Mouse (Mus musculus): Measurements from ENCODE around the gene 2210016F16Rik. TPM values are rescaled to one million over a fixed set of nuclear protein-coding genes. Genes with fewer than 3 reads are reported as not detected.

Gene 2210016F16Rik
- polyA plus RNA-seq (2015; fragmentation: Nextera tagmentation; extraction: Ambion mirVana), result 20.4 and 21.0 TPM in 2 replicates

DNA sequence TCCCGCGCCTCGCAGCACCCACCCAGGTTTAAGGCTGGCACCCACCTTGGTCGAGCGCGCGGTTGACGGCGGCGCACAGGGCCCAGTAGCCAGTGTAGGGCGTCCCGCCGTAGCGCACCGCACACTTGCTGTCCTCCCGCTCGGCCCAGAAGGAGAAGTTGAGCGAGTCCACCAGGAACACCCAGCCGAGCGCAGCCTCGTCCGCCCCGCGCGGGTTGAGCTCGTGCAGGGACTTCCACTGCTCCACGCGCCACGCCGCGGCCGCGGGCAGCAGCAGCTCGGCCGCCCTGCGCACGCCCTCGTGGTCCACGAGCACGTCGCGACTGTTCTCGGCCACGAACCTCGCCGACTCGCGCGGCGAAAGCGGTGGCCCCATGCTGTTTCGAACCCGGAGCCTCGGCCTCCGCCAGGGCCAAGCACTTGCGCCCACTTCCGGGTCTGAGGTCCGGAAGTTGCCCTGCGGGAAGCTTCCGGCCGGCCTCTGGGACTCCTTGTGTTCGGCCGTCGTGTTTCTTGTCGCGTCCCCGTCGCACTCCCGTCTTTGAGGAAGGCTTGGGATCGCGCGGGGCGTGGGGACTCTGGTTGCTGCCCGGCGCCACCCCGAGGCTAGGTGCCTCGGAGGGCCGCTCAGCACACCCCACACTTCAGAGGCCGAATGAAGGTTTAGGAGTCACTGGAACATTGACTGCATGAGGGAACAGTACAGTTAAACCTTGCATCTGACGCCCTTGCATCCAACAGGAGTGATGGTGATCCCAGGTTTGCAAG, at the start of gene 2210016F16Rik:
Gene 2210016F16Rik (minus strand): TSS at position 447 of the 768 bp plus-strand sequence.

DNA sequence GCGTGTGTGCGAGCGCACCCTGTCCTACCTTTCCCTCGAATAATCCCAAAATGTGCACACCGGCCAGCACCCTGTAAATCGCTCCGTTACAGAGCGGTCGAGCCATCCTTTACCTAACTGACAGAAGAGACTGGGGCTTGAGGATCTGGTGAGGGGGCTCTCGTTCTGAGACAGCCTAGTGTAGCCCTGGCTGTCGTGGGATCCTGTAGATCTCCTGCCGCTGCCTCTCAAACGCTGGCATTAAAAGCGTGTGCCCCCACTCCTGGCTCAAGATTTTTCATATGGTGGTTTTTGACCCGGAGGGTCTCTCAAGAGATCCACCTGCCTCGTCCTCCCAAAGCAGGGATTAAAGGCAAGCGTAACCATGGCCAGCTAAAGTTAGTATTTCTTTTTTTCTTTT, 18.2 kb upstream of the 2210016F16Rik start, which contains the start of gene Hnrnpk:
Gene Hnrnpk (minus strand): TSS at position 101 of the 400 bp plus-strand sequence.

DNA sequence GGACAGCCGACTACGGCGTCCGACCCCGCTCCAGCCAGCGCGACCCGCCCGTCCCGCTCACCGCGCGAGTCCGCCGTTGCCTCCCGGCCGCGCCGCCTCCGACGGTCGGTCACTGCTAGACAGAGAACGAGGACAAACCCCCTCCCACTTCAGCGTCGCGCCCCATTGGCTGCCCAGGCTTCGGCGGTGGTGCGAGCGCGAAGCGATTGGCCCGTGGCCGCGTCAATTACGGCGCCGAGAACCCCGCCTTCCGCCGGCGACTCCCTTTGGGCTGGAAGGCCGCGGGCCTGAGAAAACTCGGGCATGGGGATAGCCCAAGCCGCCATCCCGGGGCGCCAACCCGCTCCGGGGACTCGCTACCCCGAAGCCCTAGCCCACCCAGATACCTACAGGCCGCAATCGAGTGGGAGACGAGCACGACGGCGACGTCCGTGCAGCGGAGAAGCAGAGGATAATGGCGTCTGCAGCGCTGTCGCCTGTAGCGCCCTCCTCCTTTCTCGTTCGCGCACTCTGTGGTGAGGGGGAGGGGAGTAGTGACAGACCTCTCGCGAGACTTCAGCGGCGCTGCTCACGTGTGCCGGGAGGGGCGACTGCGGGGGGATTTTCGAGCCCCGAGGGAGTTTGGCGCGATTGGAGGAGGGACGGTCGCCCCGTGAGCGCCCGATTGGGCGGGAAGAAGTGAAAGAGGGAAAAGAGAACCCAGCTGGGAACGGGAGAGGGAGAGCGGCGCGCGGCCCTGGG, 17.1 kb upstream of the 2210016F16Rik start, which contains the start of gene Rmi1:
Gene Rmi1 (plus strand): TSS at position 246 of the 741 bp plus-strand sequence.

DNA sequence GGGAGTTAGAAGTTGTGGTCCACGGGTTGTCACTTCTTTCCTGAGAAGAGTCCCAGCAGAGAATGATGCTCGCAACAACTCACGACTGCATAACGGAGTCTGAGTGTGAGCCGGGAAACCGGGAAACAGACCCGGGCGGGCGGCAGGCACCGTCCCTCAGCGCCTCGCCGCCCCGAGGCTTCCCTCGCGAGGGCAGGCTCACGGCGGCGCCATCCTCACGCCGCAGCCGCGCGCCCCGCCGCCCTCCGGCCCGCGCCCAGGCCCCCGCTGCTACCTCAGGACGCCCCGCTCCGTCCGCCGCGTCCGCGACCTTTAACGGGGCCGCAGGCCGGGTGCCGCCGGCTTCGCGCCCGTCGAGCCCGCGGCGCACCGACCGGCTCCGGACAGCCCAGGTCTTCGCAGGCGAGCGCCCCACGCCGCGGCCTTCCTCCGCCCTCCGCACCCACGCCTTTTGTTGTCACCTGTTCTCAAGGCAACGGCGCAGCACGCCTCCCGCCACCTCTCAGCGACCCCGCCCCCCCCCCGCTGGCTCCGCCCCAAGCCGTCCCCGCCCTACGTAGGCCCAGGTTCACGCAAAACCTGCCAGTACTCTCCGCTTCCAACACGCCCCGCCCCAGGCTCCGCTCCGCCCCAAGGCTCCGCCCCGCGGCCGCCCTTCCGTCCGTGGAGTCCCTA, 26.3 kb downstream of the 2210016F16Rik start, which contains the start of gene Kif27:
Gene Kif27 (minus strand): TSS at position 494 of the 675 bp plus-strand sequence.

MicroRNA genes within 50 kb of the gene (microRNA counts, 519-probe panel; counts per million panel counts)
- 3,981 counts per million, percentile 32 among the panel's probes with 10 or more counts for microRNA mmu-miR-7a

Small RNA genes within 50 kb of the gene (microRNA-seq; reads per million reads assigned to microRNA genes)
- gene Mir7-1, result 288 reads per million, percentile 60 among the genes with 10 or more reads in this experiment

Other genes starting within 250 kb of the 2210016F16Rik start
- gene Idnk, start 227.6 kb downstream of the 2210016F16Rik start, polyA plus RNA-seq (2015; fragmentation: Nextera tagmentation; extraction: Ambion mirVana), result 57.1 and 63.7 TPM in 2 replicates
- 112 and 115 TPM in 2 replicates for gene Ubqln1, start 169.6 kb downstream of the 2210016F16Rik start, polyA plus RNA-seq (2015; fragmentation: Nextera tagmentation; extraction: Ambion mirVana)
- 43.9 and 48.8 TPM in 2 replicates for gene Gkap1, start 109.5 kb downstream of the 2210016F16Rik start, polyA plus RNA-seq (2015; fragmentation: Nextera tagmentation; extraction: Ambion mirVana)
- gene Kif27, start 26.1 kb downstream of the 2210016F16Rik start, polyA plus RNA-seq (2015; fragmentation: Nextera tagmentation; extraction: Ambion mirVana), result 1.2 and 2.0 TPM in 2 replicates
- gene Rmi1, start 17.0 kb upstream of the 2210016F16Rik start, polyA plus RNA-seq (2015; fragmentation: Nextera tagmentation; extraction: Ambion mirVana), result 19.8 and 20.7 TPM in 2 replicates
- gene Hnrnpk, start 18.1 kb upstream of the 2210016F16Rik start, polyA plus RNA-seq (2015; fragmentation: Nextera tagmentation; extraction: Ambion mirVana), result 744 and 749 TPM in 2 replicates
- gene Slc28a3, start 225.7 kb upstream of the 2210016F16Rik start, polyA plus RNA-seq (2015; fragmentation: Nextera tagmentation; extraction: Ambion mirVana), result not detected in 2 replicates